Mouse (Mus musculus): ENCODE results near the gene Arhgef12.

DNA sequence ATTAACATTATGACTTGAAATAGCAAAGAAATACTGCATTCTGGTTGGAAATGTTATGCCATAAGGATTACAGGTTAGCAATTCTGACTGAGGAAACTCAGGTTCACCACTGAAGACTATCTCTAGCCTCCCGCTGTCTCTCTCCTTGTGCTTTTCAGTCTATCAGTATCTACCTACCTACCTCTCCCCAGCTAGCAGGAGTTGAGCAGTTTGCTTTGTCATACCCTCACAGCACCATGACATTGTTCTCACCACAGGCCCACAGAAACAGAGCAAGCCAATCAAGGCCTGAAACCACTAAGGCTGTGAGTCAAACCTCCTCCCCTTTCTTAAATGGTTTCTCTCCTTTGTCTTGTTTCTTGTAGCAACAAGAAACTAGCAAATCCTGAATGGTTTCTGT is 32.4 kb downstream of the Arhgef12 start:
- TF ChIP-seq CHD2 (IDR thresholded peaks at IDR 0.05; ENCODE audit: low read depth, low read length) (no peak), MAFK (IDR thresholded peaks at IDR 0.05; ENCODE audit: insufficient read depth, low read depth, low read length) (no peak)

All from ES-E14 (cell line).